Mouse (Mus musculus): ENCODE data around the gene Otud4.

DNA sequence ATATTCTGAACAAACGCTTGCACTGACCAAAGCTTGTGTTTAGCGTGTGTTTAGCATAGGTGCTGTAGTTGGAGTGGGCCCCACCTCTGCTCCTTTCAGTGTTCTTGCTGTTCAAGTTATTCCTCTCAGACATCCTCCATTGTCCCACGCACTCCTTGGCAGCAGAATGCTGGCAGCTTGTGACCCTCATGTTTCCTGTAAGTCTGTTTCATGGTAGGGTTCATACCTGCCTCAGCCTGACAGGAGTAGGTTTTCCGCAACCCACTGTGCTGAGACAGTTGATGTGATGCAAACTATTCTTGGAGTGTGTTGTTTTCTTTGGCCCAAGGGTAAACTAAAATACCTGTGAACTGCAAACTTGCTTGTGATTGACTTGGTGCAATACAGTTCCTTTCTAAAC lies 37.0 kb downstream of the Otud4 start:
- TF ChIP-seq POLR2A (IDR thresholded peaks at IDR 0.05; ENCODE audit: low read depth, low read length) (no peak), CTCF (conservative IDR thresholded peaks at IDR 0.05; ENCODE audit: insufficient read depth, insufficient read length, low read depth, low read length) (no peak)

Measured in kidney, adult 2 months (tissue).